Mouse (Mus musculus) left cerebral cortex, adult 6 months (tissue): ENCODE results near the gene Olfr794. TPM values are rescaled to one million over a fixed set of nuclear protein-coding genes. Genes with fewer than 3 reads are reported as not detected.

Experiments used
- long read RNA-seq, 2 experiments: library from polyadenylated mRNA; unstranded; transcript quantifications; one replicate each; pipeline ENCODE4 v2.0.0; 2019 to 2020
- polyA plus RNA-seq: library from polyadenylated mRNA; unstranded; fragments of <200 nt; fragmentation: Nextera tagmentation; gene quantifications from 2 replicates; pipeline ENCODE4 v1.2.3, GENCODE M21; 2021

Olfr794 gene
- polyA plus RNA-seq, result not detected in 2 replicates
- long read RNA-seq, experiment 1, result 0 reads
- long read RNA-seq, experiment 2, result 0 reads

GRCm38 (mm10) chr10:129567355-129567754 is at the start of gene Olfr794:
Gene Olfr794 (plus strand): TSS chr10:129567655.

GRCm38 (mm10) chr10:129521492-129521891 is 46.0 kb upstream of the Olfr794 start, which contains the start of gene Olfr791:
Gene Olfr791 (plus strand): TSS chr10:129521792.

GRCm38 (mm10) chr10:129538862-129539261 is 28.6 kb upstream of the Olfr794 start, which contains the start of gene Olfr792:
Gene Olfr792 (plus strand): TSS chr10:129539162.

GRCm38 (mm10) chr10:129612470-129612869 is 45.0 kb downstream of the Olfr794 start, which contains the start of gene Olfr796:
Gene Olfr796 (minus strand): TSS chr10:129612570.

Other genes with a start within 250 kb of the Olfr794 start
- not detected in 2 replicates for gene Olfr780, start 249.5 kb upstream of the Olfr794 start, polyA plus RNA-seq
- gene Olfr781, start 238.8 kb upstream of the Olfr794 start, polyA plus RNA-seq, result not detected in 2 replicates
- not detected in 2 replicates for gene Olfr782, start 218.8 kb upstream of the Olfr794 start, polyA plus RNA-seq
- gene Olfr784, start 183.6 kb upstream of the Olfr794 start, polyA plus RNA-seq, result 0.04 and 0.06 TPM in 2 replicates
- gene Olfr785, start 162.2 kb upstream of the Olfr794 start, polyA plus RNA-seq, result not detected in 2 replicates
- not detected in 2 replicates for gene Olfr786, start 140.3 kb upstream of the Olfr794 start, polyA plus RNA-seq
- not detected in 2 replicates for gene Olfr787, start 105.8 kb upstream of the Olfr794 start, polyA plus RNA-seq
- gene Olfr788, start 96.7 kb upstream of the Olfr794 start, polyA plus RNA-seq, result not detected in 2 replicates
- not detected in 2 replicates for gene Olfr789, start 82.9 kb upstream of the Olfr794 start, polyA plus RNA-seq
- not detected in 2 replicates for gene Olfr790, start 69.2 kb upstream of the Olfr794 start, polyA plus RNA-seq
- gene Olfr791, start 45.9 kb upstream of the Olfr794 start, polyA plus RNA-seq, result not detected in 2 replicates
- gene Olfr792, start 28.5 kb upstream of the Olfr794 start, polyA plus RNA-seq, result not detected in 2 replicates
- not detected in 2 replicates for gene Olfr796, start 44.9 kb downstream of the Olfr794 start, polyA plus RNA-seq
- gene Olfr798, start 60.3 kb downstream of the Olfr794 start, polyA plus RNA-seq, result not detected in 2 replicates
- not detected in 2 replicates for gene Olfr799, start 69.8 kb downstream of the Olfr794 start, polyA plus RNA-seq
- not detected in 2 replicates for gene Olfr800, start 90.0 kb downstream of the Olfr794 start, polyA plus RNA-seq
- gene Olfr801, start 106.2 kb downstream of the Olfr794 start, polyA plus RNA-seq, result not detected in 2 replicates
- gene Olfr802, start 120.5 kb downstream of the Olfr794 start, polyA plus RNA-seq, result 0.03 and 0.07 TPM in 2 replicates
- not detected in 2 replicates for gene Olfr803, start 126.6 kb downstream of the Olfr794 start, polyA plus RNA-seq
- gene Olfr804, start 135.6 kb downstream of the Olfr794 start, polyA plus RNA-seq, result not detected in 2 replicates
- gene Olfr805, start 161.7 kb downstream of the Olfr794 start, polyA plus RNA-seq, result not detected in 2 replicates
- not detected in 2 replicates for gene Olfr806, start 174.3 kb downstream of the Olfr794 start, polyA plus RNA-seq
- not detected in 2 replicates for gene Olfr807, start 190.1 kb downstream of the Olfr794 start, polyA plus RNA-seq
- not detected in 2 replicates for gene Olfr808, start 197.8 kb downstream of the Olfr794 start, polyA plus RNA-seq
- not detected in 2 replicates for gene Olfr809, start 207.0 kb downstream of the Olfr794 start, polyA plus RNA-seq
- not detected in 2 replicates for gene Olfr810, start 227.3 kb downstream of the Olfr794 start, polyA plus RNA-seq
- gene Olfr811, start 236.7 kb downstream of the Olfr794 start, polyA plus RNA-seq, result not detected in 2 replicates